Mouse (Mus musculus): ENCODE data around the gene Igfbp2.

DNA sequence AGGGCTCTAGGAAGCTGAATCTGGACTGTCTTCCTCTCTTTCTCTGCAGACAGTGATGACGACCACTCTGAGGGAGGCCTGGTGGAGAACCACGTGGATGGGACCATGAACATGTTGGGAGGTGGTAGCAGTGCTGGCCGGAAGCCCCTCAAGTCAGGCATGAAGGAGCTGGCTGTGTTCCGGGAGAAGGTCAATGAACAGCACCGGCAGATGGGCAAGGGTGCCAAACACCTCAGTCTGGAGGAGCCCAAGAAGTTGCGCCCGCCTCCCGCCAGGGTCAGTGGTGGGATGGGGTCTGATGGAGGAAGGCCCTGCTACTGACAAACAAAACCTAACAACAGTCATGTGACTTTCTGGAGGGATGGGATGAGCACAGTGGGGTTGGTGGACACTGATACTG, 24.7 kb downstream of the Igfbp2 start:
- no peak for TF ChIP-seq GATA1 (IDR thresholded peaks at IDR 0.05; ENCODE audit: low read length)
- TF ChIP-seq TAL1 (IDR thresholded peaks at IDR 0.05; ENCODE audit: low read length): no peak

All from erythroblast, embryonic 14.5 days (primary cell).